14 mouse cellular contexts compared by ENCODE assay signal in the genomic region with DNA sequence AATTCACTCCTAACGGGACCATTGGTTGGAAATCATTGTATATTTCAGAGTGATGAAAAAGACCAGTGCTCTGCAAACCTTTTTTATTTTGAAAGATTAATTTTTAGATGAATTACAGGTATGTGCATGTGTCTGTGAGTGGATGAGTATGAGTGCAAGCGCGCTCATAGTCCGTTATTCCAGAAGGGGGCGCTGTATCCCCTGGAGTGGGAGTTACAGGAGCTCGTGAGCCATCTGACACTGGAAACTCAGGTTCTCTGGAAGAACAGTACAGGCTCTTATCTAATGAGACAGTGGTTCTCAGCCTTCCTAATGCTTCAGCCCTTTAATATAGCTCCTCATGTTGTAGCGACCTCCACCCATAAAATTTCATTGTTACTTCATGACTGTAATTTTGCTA. TPM values are rescaled to one million over a fixed set of nuclear protein-coding genes. Genes with fewer than 3 reads are reported as not detected.
DNase-seq lines count a peak whose midpoint lies in the region; ATAC-seq and TF ChIP-seq lines count a peak whose summit lies in the region.
"Had no signal": no experiment of that assay in that cellular context is flagged by ENCODE, and none has a peak within 500 bp of the region (broad histone marks: within the 10 kb centered on the region; RNA-seq: fewer than 3 reads in every experiment).

No protein-coding gene starts in this region.

- H3K4me1 ChIP-seq in liver, embryonic 11.5 days (replicated peaks; ENCODE audit: control insufficient read depth, insufficient read depth, low read length) = peaks cover 3% of the 10 kb centered on the region
- H3K4me1 ChIP-seq in E14TG2a.4 (replicated peaks; ENCODE audit: low read depth, low read length) = no peaks in the 10 kb centered on the region
- H3K4me1 ChIP-seq in MEL (ENCODE audit: control insufficient read depth in 1 of 2, insufficient read depth in 2 of 2, low read length in 2 of 2) = peaks cover 2 to 8% of the 10 kb centered on the region in 2 experiments; a peak in 3 of 4 replicates
- H3K4me1 ChIP-seq in cerebellum, adult 2 months (ENCODE audit: control insufficient read depth, insufficient read depth, low read length) = no peaks in the 10 kb centered on the region
- H3K4me1 ChIP-seq: embryonic facial prominence, embryonic 10.5 days; heart, embryonic 13.5 days; intestine, embryonic 15.5 days had no signal

- no peaks in the 10 kb centered on the region for H3K27me3 ChIP-seq in liver, embryonic 11.5 days (replicated peaks; ENCODE audit: control insufficient read depth, insufficient read depth, low read length)
- H3K27me3 ChIP-seq in E14TG2a.4 (ENCODE audit: insufficient read depth, low read length) (peaks cover 13% of the 10 kb centered on the region; the same call in 1 of the 2 replicates), MEL (ENCODE audit: control insufficient read depth in 1 of 2, insufficient read depth in 2 of 2, low read length in 2 of 2) (peaks cover 0 to 1% of the 10 kb centered on the region in 2 experiments)
- H3K27me3 ChIP-seq in cerebellum, adult 2 months (ENCODE audit: control insufficient read depth, insufficient read depth, low read length) = no peaks in the 10 kb centered on the region
- H3K27me3 ChIP-seq: heart, embryonic 13.5 days; intestine, embryonic 15.5 days had no signal

- 67% methylated on average over 7 of the region's 7 CpGs for WGBS in liver, embryonic 11.5 days
- WGBS in cerebellum, adult 2 months = 76% methylated on average over 7 of the region's 7 CpGs

- no peak overlapping the region for H3K4me2 ChIP-seq in liver, embryonic 11.5 days
- H3K4me2 ChIP-seq: heart, embryonic 13.5 days; intestine, embryonic 15.5 days had no signal

- H3K79me2 ChIP-seq in MEL (ENCODE audit: control insufficient read depth, insufficient read depth, low read length, poor library complexity) = no peaks in the 10 kb centered on the region

- no peak for TF ChIP-seq EP300 in MEL (IDR thresholded peaks at IDR 0.05; ENCODE audit: low read depth in 1 of 2, low read length in 2 of 2)

- no peak overlapping the region for H3K9ac ChIP-seq in liver, embryonic 11.5 days (ENCODE audit: low read depth, low read length)
- no peak overlapping the region for H3K9ac ChIP-seq in MEL (ENCODE audit: control insufficient read depth, low read depth, low read length, poor library complexity, severe bottlenecking)
- H3K9ac ChIP-seq: heart, embryonic 13.5 days; intestine, embryonic 15.5 days had no signal

- H3K27ac ChIP-seq in liver, embryonic 11.5 days (ENCODE audit: low read depth, low read length) = no peak overlapping the region
- H3K27ac ChIP-seq in MEL (ENCODE audit: control insufficient read depth, low read depth, low read length) = no peak overlapping the region
- H3K27ac ChIP-seq in cerebellum, adult 2 months (ENCODE audit: insufficient read depth, low read length) = no peak overlapping the region
- H3K27ac ChIP-seq: embryonic facial prominence, embryonic 10.5 days; heart, embryonic 13.5 days; intestine, embryonic 15.5 days had no signal

- no peaks in the 10 kb centered on the region for H3K9me3 ChIP-seq in liver, embryonic 11.5 days (ENCODE audit: control insufficient read depth, low read length)
- H3K9me3 ChIP-seq in E14TG2a.4 (ENCODE audit: low read length) (no peaks in the 10 kb centered on the region), MEL (replicated peaks; ENCODE audit: insufficient read depth, low read length) (no peaks in the 10 kb centered on the region)
- H3K9me3 ChIP-seq: embryonic facial prominence, embryonic 10.5 days; heart, embryonic 13.5 days; intestine, embryonic 15.5 days had no signal

- DNase-seq in liver (peak; percentile 19), MEL (ENCODE audit: low read depth, low spot score) (peak; percentile 51)
- no peak for DNase-seq in liver, embryonic 11.5 days (ENCODE audit: low spot score)
- no peak for DNase-seq in cerebellum, adult 2 months
- no peak for DNase-seq in right cerebral cortex, adult 18-20 months
- DNase-seq: cerebellum, postnatal 25 days; gastrocnemius, postnatal 36 days; lung, adult 2 months; spleen, adult 18-20 months had no signal

- TF ChIP-seq CTCF in E14TG2a.4 (conservative IDR thresholded peaks at IDR 0.05; ENCODE audit: low read length) (peak; percentile 67), MEL (IDR thresholded peaks at IDR 0.05 in 2 of 3, conservative IDR thresholded peaks at IDR 0.05 in 1 of 3; ENCODE audit: control insufficient read depth in 1 of 3, insufficient read depth in 1 of 3, low read depth in 2 of 3, low read length in 3 of 3, poor library complexity in 1 of 3, severe bottlenecking in 1 of 3) (peak; percentile 29 to 53 (median 53); a peak in 5 of 6 replicates)
- no peak for TF ChIP-seq CTCF in cerebellum, adult 2 months (IDR thresholded peaks at IDR 0.05; ENCODE audit: borderline replicate concordance, insufficient read depth, low read depth, low read length)

- ATAC-seq in liver, embryonic 11.5 days (replicated peaks; ENCODE audit: low FRiP score) = no peak
- peak; percentile 56; the same call in 1 of the 2 replicates for ATAC-seq in megakaryocyte-erythroid progenitor cell, adult 5-6 weeks (replicated peaks; ENCODE audit: low FRiP score, low TSS enrichment, poor library complexity, severe bottlenecking)
- ATAC-seq: intestine, embryonic 15.5 days had no signal

- no peak overlapping the region for H3K4me3 ChIP-seq in liver, embryonic 11.5 days (ENCODE audit: low read depth, low read length)
- H3K4me3 ChIP-seq in E14TG2a.4 (replicated peaks; ENCODE audit: low read length) (no peak overlapping the region), MEL (ENCODE audit: control insufficient read depth in 1 of 2, insufficient read depth in 1 of 2, low read depth in 2 of 2, low read length in 2 of 2) (no peak overlapping the region)
- no peak overlapping the region for H3K4me3 ChIP-seq in cerebellum, adult 2 months (replicated peaks; ENCODE audit: insufficient read depth, low read depth, low read length)
- H3K4me3 ChIP-seq: embryonic facial prominence, embryonic 10.5 days; heart, embryonic 13.5 days; intestine, embryonic 15.5 days had no signal

- H3K36me3 ChIP-seq in liver, embryonic 11.5 days (ENCODE audit: control insufficient read depth, insufficient read depth, low read length) = no peaks in the 10 kb centered on the region
- H3K36me3 ChIP-seq in E14TG2a.4 (ENCODE audit: insufficient read depth, low read length) (no peaks in the 10 kb centered on the region), MEL (ENCODE audit: control insufficient read depth in 1 of 2, insufficient read depth in 2 of 2, low read length in 2 of 2) (peaks cover 0 to 4% of the 10 kb centered on the region in 2 experiments; a peak in 2 of 4 replicates)
- H3K36me3 ChIP-seq: embryonic facial prominence, embryonic 10.5 days; heart, embryonic 13.5 days had no signal

- peak; percentile 50 for TF ChIP-seq RAD21 in MEL (IDR thresholded peaks at IDR 0.05; ENCODE audit: low read depth, low read length)

- TF ChIP-seq POLR2A in MEL (IDR thresholded peaks at IDR 0.05; ENCODE audit: control insufficient read depth in 1 of 2, insufficient read depth in 1 of 2, low read depth in 1 of 2, low read length in 2 of 2, poor library complexity in 1 of 2) = no peak
- no peak for TF ChIP-seq POLR2A in cerebellum, adult 2 months (IDR thresholded peaks at IDR 0.05; ENCODE audit: borderline replicate concordance, insufficient read depth, low read length)

TF ChIP-seq in MEL, 35 proteins besides CTCF, POLR2A, EP300 and RAD21:
- TF ChIP-seq SMC3 (IDR thresholded peaks at IDR 0.05; ENCODE audit: low read depth, low read length) (peak; percentile 55), USF2 (IDR thresholded peaks at IDR 0.05; ENCODE audit: borderline replicate concordance in 1 of 2, insufficient read depth in 1 of 2, low read depth in 1 of 2, low read length in 2 of 2) (no peak), ZC3H11A (IDR thresholded peaks at IDR 0.05; ENCODE audit: low read depth, low read length) (peak; percentile 17; the same call in 1 of the 2 replicates)

RNA-seq across cellular contexts. Expression of gene Disp1, which starts 22.0 kb away (rescaled TPM):
- polyA plus RNA-seq in liver, embryonic 11.5 days (2014; fragmentation: Nextera tagmentation; extraction: Ambion mirVana) = 7.7 and 7.8 TPM in 2 replicates
- 5.9 and 6.3 TPM in 2 replicates for total RNA-seq in MEL (2012; rRNA removed)
- polyA plus RNA-seq in MEL (2012; ENCODE audit: insufficient read depth in 1 of 2, insufficient read length in 2 of 2, low read depth in 1 of 2, low replicate concordance in 2 of 2, missing spikeins in 1 of 2) = 1 to 10 TPM in 1 of 2 experiments, not detected in 1; 9.9 TPM
- 5.0 and 10.7 TPM in 2 replicates for total RNA-seq in megakaryocyte-erythroid progenitor cell, adult 5-6 weeks (2014; fragmentation: Nextera tagmentation)
- total RNA-seq in megakaryocyte-erythroid progenitor cell, adult 5-6 weeks (2017) = 3.2 and 9.9 TPM in 2 replicates
- polyA plus RNA-seq in cerebellum, adult 2 months (2012; rRNA removed) = 3.8 and 5.2 TPM in 2 replicates

RNA-seq across cellular contexts. Expression of gene Aida, which starts 53.1 kb away (rescaled TPM):
- polyA plus RNA-seq in liver, embryonic 11.5 days (2014; fragmentation: Nextera tagmentation; extraction: Ambion mirVana) = 17.6 and 21.1 TPM in 2 replicates
- total RNA-seq in MEL (2012; rRNA removed) = 17.7 and 21.5 TPM in 2 replicates
- 10 to 100 TPM in 1 of 2 experiments, not detected in 1; 36.0 TPM for polyA plus RNA-seq in MEL (2012; ENCODE audit: insufficient read depth in 1 of 2, insufficient read length in 2 of 2, low read depth in 1 of 2, low replicate concordance in 2 of 2, missing spikeins in 1 of 2)
- 37.6 and 47.9 TPM in 2 replicates for total RNA-seq in megakaryocyte-erythroid progenitor cell, adult 5-6 weeks (2014; fragmentation: Nextera tagmentation)
- total RNA-seq in megakaryocyte-erythroid progenitor cell, adult 5-6 weeks (2017) = 76.2 and 88.4 TPM in 2 replicates
- polyA plus RNA-seq in cerebellum, adult 2 months (2012; rRNA removed) = 49.5 and 53.2 TPM in 2 replicates

RNA-seq across cellular contexts. Expression of gene Brox, which starts 53.8 kb away (rescaled TPM):
- polyA plus RNA-seq in liver, embryonic 11.5 days (2014; fragmentation: Nextera tagmentation; extraction: Ambion mirVana) = 27.2 and 33.4 TPM in 2 replicates
- 22.9 and 28.4 TPM in 2 replicates for total RNA-seq in MEL (2012; rRNA removed)
- polyA plus RNA-seq in MEL (2012; ENCODE audit: insufficient read depth in 1 of 2, insufficient read length in 2 of 2, low read depth in 1 of 2, low replicate concordance in 2 of 2, missing spikeins in 1 of 2) = 100 to 1,000 TPM in 1 of 2 experiments, 10 to 100 TPM in 1; 25.4 to 145 TPM
- 26.4 and 37.9 TPM in 2 replicates for total RNA-seq in megakaryocyte-erythroid progenitor cell, adult 5-6 weeks (2014; fragmentation: Nextera tagmentation)
- total RNA-seq in megakaryocyte-erythroid progenitor cell, adult 5-6 weeks (2017) = 35.6 and 40.7 TPM in 2 replicates
- polyA plus RNA-seq in cerebellum, adult 2 months (2012; rRNA removed) = 51.8 and 53.0 TPM in 2 replicates

Comparison
In these comparisons a context has a peak if more than half of its experiments do, and no peak if none do; other contexts are left out.
1. DNase-seq: peak in liver (single experiment) and MEL (single experiment); none in liver, embryonic 11.5 days (single experiment), cerebellum, adult 2 months (0 of 2) and right cerebral cortex, adult 18-20 months (single experiment).